Mouse (Mus musculus): ENCODE measurements around the gene Lifr. TPM values are rescaled to one million over a fixed set of nuclear protein-coding genes. Genes with fewer than 3 reads are reported as not detected.
A peak's percentile ranks its signal among the peaks of the same experiment; 100 is the strongest.

Lifr gene
- polyA plus RNA-seq, 1 experiment from 2014 or later: 17.5 TPM

DNA sequence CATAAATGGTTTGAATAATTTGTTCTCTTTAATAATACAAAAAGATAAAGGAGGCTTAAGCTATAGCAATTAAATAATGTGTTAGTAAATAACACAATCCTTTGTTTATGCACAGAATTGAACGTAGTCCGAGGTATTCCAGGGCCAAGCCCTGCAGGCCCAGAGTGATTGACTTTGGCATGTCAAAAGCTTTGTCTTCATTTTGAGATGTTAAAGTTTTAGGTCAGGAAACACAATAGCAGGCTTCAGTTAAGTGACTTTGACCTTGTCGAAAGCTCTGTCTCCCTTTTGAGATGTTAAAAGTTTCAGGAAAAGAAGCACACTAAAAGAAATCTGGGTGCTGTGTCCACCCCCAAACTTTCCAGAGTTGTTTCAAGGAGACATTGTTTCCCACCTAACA, 26.3 kb downstream of the Lifr start:
- Histone ChIP-seq H3K9ac (no peak overlapping the region), H3K36me3 (no peaks in the 10 kb centered on the region), H3K9me3 (no peaks in the 10 kb centered on the region), H3K4me1 (no peaks in the 10 kb centered on the region), H3K27ac (no peak overlapping the region), H3K27me3 (no peaks in the 10 kb centered on the region), H3K4me3 (no peak overlapping the region), H3K4me2 (replicated peaks) (no peak overlapping the region)
- WGBS: 81% methylated on average over 3 of the region's 3 CpGs
- ATAC-seq (ENCODE audit: low FRiP score, low read depth): no peak

GRCm38 (mm10) chr15:7117944-7118343, 27.5 kb downstream of the Lifr start:
- Histone ChIP-seq H3K4me1 (no peaks in the 10 kb centered on the region), H3K9me3 (no peaks in the 10 kb centered on the region), H3K27me3 (no peaks in the 10 kb centered on the region), H3K27ac (no peak overlapping the region), H3K4me2 (replicated peaks) (no peak overlapping the region), H3K4me3 (no peak overlapping the region), H3K9ac (no peak overlapping the region), H3K36me3 (no peaks in the 10 kb centered on the region)
- WGBS: 80% methylated on average over 6 of the region's 6 CpGs
- ATAC-seq (ENCODE audit: low FRiP score, low read depth): no peak

DNA sequence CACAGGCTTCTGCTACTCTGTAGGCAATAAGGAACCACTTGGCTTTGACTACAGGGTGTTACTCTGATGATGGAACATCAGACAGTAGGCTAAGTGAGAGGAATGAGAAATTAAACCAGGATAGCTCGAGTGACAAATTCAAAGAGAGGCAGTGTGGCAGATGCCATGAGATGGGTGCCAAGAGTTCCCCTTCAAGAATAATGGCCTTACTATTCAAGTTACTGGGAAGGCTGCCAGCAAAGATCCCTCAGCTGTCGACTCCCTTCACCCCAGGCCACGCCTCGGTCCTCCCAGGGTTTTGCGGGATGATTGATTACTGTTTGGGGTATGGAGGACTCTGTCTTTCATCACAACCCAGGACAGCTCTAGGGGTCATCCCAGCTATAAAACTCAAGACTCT, 28.4 kb downstream of the Lifr start:
- ATAC-seq (ENCODE audit: low FRiP score, low read depth): peak; percentile 40; the same call in 1 of the 2 replicates
- H3K4me3 ChIP-seq: no peak overlapping the region
- 27% methylated on average over 5 of the region's 5 CpGs for WGBS

GRCm38 (mm10) chr15:7119930-7120512, 29.6 kb downstream of the Lifr start:
- Histone ChIP-seq H3K27me3 (no peaks in the 10 kb centered on the region), H3K4me2 (replicated peaks) (no peak overlapping the region), H3K27ac (no peak overlapping the region), H3K4me1 (no peaks in the 10 kb centered on the region; the same call in 1 of the 2 replicates), H3K9ac (no peak overlapping the region), H3K4me3 (no peak overlapping the region), H3K36me3 (no peaks in the 10 kb centered on the region), H3K9me3 (no peaks in the 10 kb centered on the region)
- ATAC-seq (ENCODE audit: low FRiP score, low read depth): no peak
- WGBS: 61% methylated on average over 8 of the region's 8 CpGs

More for the DNA sequence above, 28.4 kb downstream of the Lifr start:
- Histone ChIP-seq H3K27ac (no peak overlapping the region), H3K9me3 (no peaks in the 10 kb centered on the region), H3K36me3 (no peaks in the 10 kb centered on the region), H3K27me3 (no peaks in the 10 kb centered on the region), H3K9ac (no peak overlapping the region), H3K4me2 (replicated peaks) (no peak overlapping the region), H3K4me1 (no peaks in the 10 kb centered on the region; the same call in 1 of the 2 replicates)

GRCm38 (mm10) chr15:7123781-7124450, 33.5 kb downstream of the Lifr start:
- no peak overlapping the region for H3K9ac ChIP-seq
- WGBS: 65% methylated on average over 5 of the region's 5 CpGs
- H3K4me3 ChIP-seq: no peak overlapping the region
- H3K27me3 ChIP-seq: no peaks in the 10 kb centered on the region
- no peak overlapping the region for H3K4me2 ChIP-seq (replicated peaks)
- H3K9me3 ChIP-seq: no peaks in the 10 kb centered on the region
- no peak for ATAC-seq (ENCODE audit: low FRiP score, low read depth)
- H3K36me3 ChIP-seq: no peaks in the 10 kb centered on the region
- peaks cover 2% of the 10 kb centered on the region; the same call in 1 of the 2 replicates for H3K4me1 ChIP-seq
- H3K27ac ChIP-seq: no peak overlapping the region

DNA sequence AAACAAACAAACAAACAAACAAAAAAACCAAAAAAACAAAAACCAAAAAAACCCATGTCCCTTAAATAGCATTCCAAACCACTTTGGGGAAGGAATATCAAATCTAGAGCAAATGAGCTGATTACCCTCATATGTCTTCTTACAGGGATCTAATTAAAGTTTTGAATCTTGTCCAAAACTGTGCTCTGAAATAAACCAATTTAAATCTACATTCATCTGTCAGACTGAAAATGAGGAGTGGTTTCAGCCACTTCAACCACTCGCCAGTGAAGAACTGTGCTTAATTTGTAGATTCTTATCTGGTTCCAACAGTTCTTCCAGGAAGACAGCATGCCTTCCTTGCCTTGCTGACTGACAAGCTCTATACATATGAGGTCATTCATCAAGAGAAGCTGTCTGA, 35.8 kb downstream of the Lifr start:
- H3K9me3 ChIP-seq: no peaks in the 10 kb centered on the region
- H3K27me3 ChIP-seq: peaks cover 1% of the 10 kb centered on the region; the same call in 1 of the 2 replicates
- no peak overlapping the region for H3K9ac ChIP-seq
- H3K4me3 ChIP-seq: no peak overlapping the region
- WGBS: 63% methylated on average over 1 of the region's 1 CpGs
- H3K36me3 ChIP-seq: no peaks in the 10 kb centered on the region
- no peak for ATAC-seq (ENCODE audit: low FRiP score, low read depth)
- peaks cover 17% of the 10 kb centered on the region for H3K4me1 ChIP-seq
- H3K27ac ChIP-seq: no peak overlapping the region
- no peak overlapping the region for H3K4me2 ChIP-seq (replicated peaks)

DNA sequence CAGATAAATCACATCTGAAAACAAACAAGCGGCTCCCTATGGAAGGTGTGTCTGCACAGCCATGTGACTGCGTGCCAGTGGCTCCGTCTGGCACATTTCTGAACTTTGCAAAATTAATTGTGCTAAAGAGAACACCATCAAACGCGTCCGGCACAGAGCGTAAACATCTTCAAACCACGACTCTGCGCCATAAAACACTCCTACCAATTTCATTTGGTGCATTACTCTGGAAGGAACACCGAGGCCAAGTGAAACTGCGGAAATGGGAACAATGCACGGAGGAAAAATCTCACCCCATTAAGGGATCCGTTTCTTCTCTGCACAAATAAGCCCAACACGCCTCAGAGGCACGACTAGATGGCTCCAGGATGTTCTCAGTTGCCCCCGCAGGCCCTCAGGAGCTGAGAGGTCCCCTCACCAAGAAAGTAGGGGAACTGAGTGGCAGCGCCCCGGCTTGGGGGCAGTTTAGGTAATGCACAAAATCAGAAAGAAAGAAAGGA, 38.3 kb downstream of the Lifr start:
- peak overlapping the region; percentile 95 for H3K4me2 ChIP-seq (replicated peaks)
- no peaks in the 10 kb centered on the region; the same call in 1 of the 2 replicates for H3K36me3 ChIP-seq
- peak overlapping the region; percentile 86 for H3K4me3 ChIP-seq
- WGBS: under 1% methylated on average over 18 of the region's 18 CpGs
- no peak for ATAC-seq (ENCODE audit: low FRiP score, low read depth)
- peak overlapping the region; percentile 83 for H3K9ac ChIP-seq
- H3K4me1 ChIP-seq: peaks cover 23% of the 10 kb centered on the region
- H3K27me3 ChIP-seq: peaks cover 3% of the 10 kb centered on the region; the same call in 1 of the 2 replicates
- peak overlapping the region; percentile 78 for H3K27ac ChIP-seq
- H3K9me3 ChIP-seq: no peaks in the 10 kb centered on the region

DNA sequence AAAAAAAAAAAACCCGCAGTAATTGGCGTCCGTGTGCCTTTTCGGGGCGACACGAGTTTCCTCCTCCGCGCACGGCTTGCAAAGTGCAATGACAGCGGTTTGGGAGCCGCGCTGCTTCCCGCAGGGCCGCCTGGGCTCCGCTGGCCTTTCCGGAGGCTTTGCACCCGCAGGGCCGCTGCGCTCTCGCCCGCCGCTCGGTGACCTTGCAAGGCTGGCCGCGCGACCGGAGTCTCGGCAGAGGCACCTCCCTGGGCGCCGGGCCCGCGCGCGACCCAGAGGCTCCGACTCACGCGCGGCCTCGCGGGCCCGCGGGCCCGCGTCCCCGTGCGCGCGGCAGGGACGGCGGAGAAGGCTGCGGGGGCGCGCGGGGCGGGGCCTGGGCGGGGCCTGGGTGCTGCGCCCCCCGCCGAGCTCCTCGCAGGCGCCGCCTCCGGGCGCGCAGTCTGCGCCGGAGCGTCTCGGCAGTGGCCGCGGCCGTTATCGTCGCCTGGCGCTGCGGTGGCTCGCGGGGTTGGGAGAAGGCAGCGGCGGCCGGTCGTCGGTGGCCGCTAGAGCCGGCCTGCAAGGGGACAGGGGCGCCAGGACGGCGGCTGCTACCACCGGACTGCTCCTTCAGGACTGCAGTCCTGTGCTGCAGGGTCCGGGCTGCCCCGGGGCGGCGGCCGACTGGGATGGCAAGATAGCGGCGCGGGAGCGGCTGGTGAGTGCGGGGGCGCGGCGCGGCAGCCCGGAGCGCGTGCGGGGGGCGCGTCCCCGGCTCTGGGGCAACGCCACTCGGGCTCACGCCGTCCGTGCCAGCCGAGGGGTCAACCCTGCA, 38.9 kb downstream of the Lifr start:
- Histone ChIP-seq H3K4me1 (peaks cover 23% of the 10 kb centered on the region), H3K27me3 (peaks cover 3% of the 10 kb centered on the region; the same call in 1 of the 2 replicates), H3K36me3 (no peaks in the 10 kb centered on the region; the same call in 1 of the 2 replicates), H3K9ac (peak overlapping the region; percentile 83), H3K4me3 (peak overlapping the region; percentile 86), H3K27ac (peak overlapping the region; percentile 78), H3K4me2 (replicated peaks) (peak overlapping the region; percentile 95), H3K9me3 (no peaks in the 10 kb centered on the region)
- under 1% methylated on average over 106 of the region's 116 CpGs for WGBS
- ATAC-seq (ENCODE audit: low FRiP score, low read depth): peak; percentile 93

DNA sequence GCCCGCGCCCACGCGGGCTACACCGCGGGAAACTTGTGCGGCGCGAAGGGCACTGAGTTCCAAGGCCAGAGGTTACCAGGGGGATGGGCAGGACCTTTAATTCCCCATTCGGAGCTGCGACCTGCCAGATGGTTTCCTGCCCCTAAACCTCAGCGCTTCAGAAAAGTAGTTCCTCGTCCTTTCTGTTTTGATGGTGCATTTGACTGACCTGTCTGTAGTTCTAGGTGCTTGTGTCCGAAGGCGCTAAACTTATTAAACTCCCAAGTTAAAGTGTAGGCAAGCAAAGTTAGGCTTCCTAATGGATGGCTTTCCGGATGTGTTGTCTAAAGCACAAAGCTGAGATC, 39.5 kb downstream of the Lifr start:
- 0% methylated on average over 16 of the region's 16 CpGs for WGBS
- Histone ChIP-seq H3K36me3 (no peaks in the 10 kb centered on the region; the same call in 1 of the 2 replicates), H3K9me3 (no peaks in the 10 kb centered on the region), H3K9ac (peak overlapping the region; percentile 83), H3K4me2 (replicated peaks) (peak overlapping the region; percentile 95), H3K4me1 (peaks cover 23% of the 10 kb centered on the region), H3K27ac (peak overlapping the region; percentile 78; the same call in 1 of the 2 replicates), H3K4me3 (peak overlapping the region; percentile 86), H3K27me3 (peaks cover 3% of the 10 kb centered on the region; the same call in 1 of the 2 replicates)
- no peak for ATAC-seq (ENCODE audit: low FRiP score, low read depth)

DNA sequence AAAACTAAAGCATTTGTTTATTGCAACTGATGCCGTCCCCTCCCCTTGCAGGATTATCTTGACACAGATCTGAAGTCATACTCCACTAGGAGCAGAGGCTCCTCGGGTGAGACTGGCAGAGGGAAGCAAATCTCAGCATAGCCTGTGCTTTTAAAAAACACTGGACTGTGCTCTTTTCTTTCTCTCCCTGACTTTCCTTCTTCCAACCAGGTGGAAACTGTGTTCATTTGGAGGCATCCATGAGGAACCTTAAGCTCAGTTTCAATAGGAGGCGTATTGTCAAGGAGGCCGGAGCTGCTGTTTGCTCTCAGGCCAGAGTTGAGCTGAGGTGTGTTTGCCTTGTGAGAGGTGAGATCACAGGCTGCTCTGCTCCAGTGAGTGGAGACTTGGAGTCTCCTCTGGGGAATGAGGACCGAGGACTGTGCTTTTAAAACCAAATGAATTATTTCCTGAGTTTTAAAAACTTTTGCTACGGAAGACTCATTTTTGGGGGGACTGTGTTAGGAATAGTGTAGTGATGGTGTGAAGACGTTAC, 40.3 kb downstream of the Lifr start:
- Histone ChIP-seq H3K4me2 (replicated peaks) (peak overlapping the region; percentile 95), H3K4me1 (peaks cover 23% of the 10 kb centered on the region), H3K9me3 (no peaks in the 10 kb centered on the region), H3K4me3 (peak overlapping the region; percentile 86), H3K9ac (peak overlapping the region; percentile 83), H3K27me3 (peaks cover 3% of the 10 kb centered on the region; the same call in 1 of the 2 replicates), H3K27ac (no peak overlapping the region), H3K36me3 (no peaks in the 10 kb centered on the region; the same call in 1 of the 2 replicates)
- 25% methylated on average over 7 of the region's 7 CpGs for WGBS
- ATAC-seq (ENCODE audit: low FRiP score, low read depth): no peak

DNA sequence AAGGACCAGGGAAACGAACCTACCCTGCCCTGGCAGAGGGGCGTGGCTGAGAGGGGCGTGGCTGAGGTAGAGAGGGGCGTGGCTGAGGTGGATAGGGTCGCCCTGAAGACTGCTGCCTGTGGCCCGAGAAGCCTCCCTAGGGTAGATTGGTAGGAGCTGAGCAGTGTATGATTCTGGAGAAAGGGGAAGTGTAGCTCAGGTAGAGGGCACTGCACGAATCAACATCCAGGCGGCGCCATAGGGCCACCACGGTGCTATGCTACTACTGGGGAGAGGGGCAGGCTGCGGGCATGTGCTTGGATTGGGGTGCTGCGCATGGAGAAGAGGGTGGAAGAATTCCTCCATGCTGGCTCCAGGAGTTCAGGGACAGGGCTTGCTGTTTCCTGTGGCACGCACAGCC, 42.3 kb downstream of the Lifr start:
- no peak overlapping the region for H3K9ac ChIP-seq
- no peaks in the 10 kb centered on the region for H3K9me3 ChIP-seq
- no peak overlapping the region for H3K27ac ChIP-seq
- peaks cover 27% of the 10 kb centered on the region for H3K4me1 ChIP-seq
- H3K4me3 ChIP-seq: no peak overlapping the region
- H3K36me3 ChIP-seq: no peaks in the 10 kb centered on the region; the same call in 1 of the 2 replicates
- peaks cover 3% of the 10 kb centered on the region; the same call in 1 of the 2 replicates for H3K27me3 ChIP-seq
- WGBS: 52% methylated on average over 13 of the region's 13 CpGs
- no peak for ATAC-seq (ENCODE audit: low FRiP score, low read depth)
- H3K4me2 ChIP-seq (replicated peaks): no peak overlapping the region

Data from limb, embryonic 13.5 days (tissue).